Mouse (Mus musculus) gastrocnemius, postnatal 10 days (tissue): ENCODE measurements around the gene Tmem80. TPM values are rescaled to one million over a fixed set of nuclear protein-coding genes. Genes with fewer than 3 reads are reported as not detected.

ENCODE experiments used
- DNase-seq: peaks from one replicate; pipeline ENCODE4 v3.0.0; 2021; ENCODE audit warnings: mixed read lengths
- total RNA-seq, 2 experiments: library from RNA; stranded (reverse); gene quantifications; 2 replicates each; pipeline ENCODE4 v1.2.3; 2021

Gene Tmem80
- total RNA-seq, 2 experiments from 2014 or later: 12.1 to 12.8 TPM

GRCm38 (mm10) chr7:141361510-141361909 is 34.0 kb downstream of the Tmem80 start:
- no peak for DNase-seq

GRCm38 (mm10) chr7:141363106-141363751 is 35.7 kb downstream of the Tmem80 start:
- DNase-seq: peak; percentile 63

- DNase-seq: no peak
Measured at GRCm38 (mm10) chr7:141363752-141364125, 36.2 kb downstream of the Tmem80 start.

GRCm38 (mm10) chr7:141364349-141365048 is 37.0 kb downstream of the Tmem80 start:
- no peak for DNase-seq

- no peak for DNase-seq
Measured at GRCm38 (mm10) chr7:141365049-141365445, 37.5 kb downstream of the Tmem80 start.

- DNase-seq: no peak
Measured at GRCm38 (mm10) chr7:141367358-141367757, 39.8 kb downstream of the Tmem80 start.

- DNase-seq: no peak
Measured at GRCm38 (mm10) chr7:141369918-141370317, 42.4 kb downstream of the Tmem80 start.

- DNase-seq: no peak
Measured at GRCm38 (mm10) chr7:141371942-141372595, 44.5 kb downstream of the Tmem80 start.

- DNase-seq: no peak
Measured at GRCm38 (mm10) chr7:141373611-141374010, 46.1 kb downstream of the Tmem80 start.

GRCm38 (mm10) chr7:141374399-141374798 is 46.9 kb downstream of the Tmem80 start:
- no peak for DNase-seq

GRCm38 (mm10) chr7:141379584-141379983 is 52.0 kb downstream of the Tmem80 start:
- no peak for DNase-seq

- DNase-seq: no peak
Measured at GRCm38 (mm10) chr7:141381068-141381835, 53.7 kb downstream of the Tmem80 start.

Other genes starting within 250 kb of the Tmem80 start
- gene Pkp3, start 249.5 kb upstream of the Tmem80 start, total RNA-seq: not detected
- gene Sigirr, start 227.2 kb upstream of the Tmem80 start, total RNA-seq: 1 to 10 TPM; 2.4 to 2.6 TPM
- not detected for gene Ano9, start 209.9 kb upstream of the Tmem80 start, total RNA-seq
- gene Ptdss2, start 205.4 kb upstream of the Tmem80 start, total RNA-seq: 10 to 100 TPM; 16.8 to 18.0 TPM
- gene Rnh1, start 154.9 kb upstream of the Tmem80 start, total RNA-seq: 10 to 100 TPM; 52.9 to 56.0 TPM
- gene Hras, start 133.7 kb upstream of the Tmem80 start, total RNA-seq: 100 to 1,000 TPM; 205 to 240 TPM
- gene Lrrc56, start 133.6 kb upstream of the Tmem80 start, total RNA-seq: 1 to 10 TPM; 2.7 to 3.2 TPM
- gene Lmntd2, start 113.7 kb upstream of the Tmem80 start, total RNA-seq: not detected
- gene Rassf7, start 111.9 kb upstream of the Tmem80 start, total RNA-seq: 1 to 10 TPM; 2.1 to 2.8 TPM
- gene Phrf1, start 99.0 kb upstream of the Tmem80 start, total RNA-seq: 10 to 100 TPM; 29.8 to 37.0 TPM
- 1 to 10 TPM in 1 of 2 experiments, under 1 TPM in 1; 0.59 to 1.2 TPM for gene Irf7, start 61.3 kb upstream of the Tmem80 start, total RNA-seq
- gene Cdhr5, start 51.0 kb upstream of the Tmem80 start, total RNA-seq: 1 to 10 TPM; 1.0 to 1.1 TPM
- gene Sct, start 48.6 kb upstream of the Tmem80 start, total RNA-seq: 1 to 10 TPM in 1 of 2 experiments, under 1 TPM in 1; 0.99 to 2.5 TPM
- under 1 TPM; 0.70 to 0.99 TPM for gene Drd4, start 35.7 kb upstream of the Tmem80 start, total RNA-seq
- 10 to 100 TPM; 24.6 to 28.7 TPM for gene Deaf1, start within 50 bp of the Tmem80 start, total RNA-seq
- gene Eps8l2, start 11.1 kb downstream of the Tmem80 start, total RNA-seq: 1 to 10 TPM; 1.5 to 2.3 TPM
- 100 to 1,000 TPM; 110 to 111 TPM for gene Taldo1, start 64.5 kb downstream of the Tmem80 start, total RNA-seq
- gene Gatd1, start 86.4 kb downstream of the Tmem80 start, total RNA-seq: 10 to 100 TPM; 12.1 to 13.5 TPM
- gene Cend1, start 101.8 kb downstream of the Tmem80 start, total RNA-seq: 1 to 10 TPM in 1 of 2 experiments, under 1 TPM in 1; 0.66 to 1.4 TPM
- 10 to 100 TPM; 14.5 to 25.7 TPM for gene Slc25a22, start 110.2 kb downstream of the Tmem80 start, total RNA-seq
- 1 to 10 TPM; 2.4 to 3.2 TPM for gene Pidd1, start 116.3 kb downstream of the Tmem80 start, total RNA-seq
- gene Rplp2, start 119.6 kb downstream of the Tmem80 start, total RNA-seq: 1,000 to 10,000 TPM in 1 of 2 experiments, 100 to 1,000 TPM in 1; 886 to 1,008 TPM
- 100 to 1,000 TPM; 119 to 151 TPM for gene Pnpla2, start 127.5 kb downstream of the Tmem80 start, total RNA-seq
- 1 to 10 TPM; 8.6 to 9.9 TPM for gene Cracr2b, start 133.4 kb downstream of the Tmem80 start, total RNA-seq
- 10 to 100 TPM; 77.7 to 88.5 TPM for gene Cd151, start 139.7 kb downstream of the Tmem80 start, total RNA-seq
- gene Polr2l, start 147.4 kb downstream of the Tmem80 start, total RNA-seq: 10 to 100 TPM; 43.4 to 49.0 TPM
- gene Tspan4, start 147.5 kb downstream of the Tmem80 start, total RNA-seq: 10 to 100 TPM; 18.6 to 21.0 TPM
- gene Chid1, start 212.1 kb downstream of the Tmem80 start, total RNA-seq: 10 to 100 TPM; 22.7 to 22.8 TPM
- gene Ap2a2, start 234.4 kb downstream of the Tmem80 start, total RNA-seq: 10 to 100 TPM; 45.1 to 48.9 TPM